Mouse (Mus musculus): Measurements from ENCODE around the gene Prkcg.

- no peak for TF ChIP-seq CTCF (IDR thresholded peaks at IDR 0.05; ENCODE audit: insufficient read depth, low read depth, low read length)
- TF ChIP-seq POLR2A (IDR thresholded peaks at IDR 0.05; ENCODE audit: insufficient read depth, low read depth, low read length): no peak
Measured at GRCm38 (mm10) chr7:3283081-3283875, 5.7 kb upstream of the Prkcg start.
